Mouse (Mus musculus): ENCODE data around the gene Lrrc38. TPM values are rescaled to one million over a fixed set of nuclear protein-coding genes. Genes with fewer than 3 reads are reported as not detected.

The Lrrc38 gene
- polyA plus RNA-seq, 1 experiment from 2014 or later: 0.40 TPM

DNA sequence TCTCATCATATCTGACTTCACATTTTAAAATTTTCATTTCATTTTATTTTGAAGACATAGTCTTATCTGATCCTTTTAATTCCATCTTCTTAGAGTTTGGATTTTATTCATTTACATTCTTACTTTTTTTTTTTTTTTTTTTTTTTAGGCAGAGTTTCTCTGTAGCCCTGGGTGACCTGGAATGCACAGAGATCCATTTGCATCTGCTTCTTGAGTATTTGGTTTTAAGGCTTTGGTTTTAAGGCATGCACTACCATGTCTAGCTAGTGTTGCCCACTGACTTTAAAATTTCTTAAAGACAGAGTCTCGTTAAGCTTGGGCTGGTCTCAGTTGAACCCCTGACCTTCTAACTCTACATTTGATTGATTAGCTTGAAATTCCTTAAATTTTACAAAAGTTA is 64.1 kb downstream of the Lrrc38 start:
- no peak overlapping the region for H3K4me3 ChIP-seq (ENCODE audit: low read depth, low read length)
- peaks cover 5% of the 10 kb centered on the region for H3K4me1 ChIP-seq (ENCODE audit: control insufficient read depth, insufficient read depth, low read length)
- H3K27ac ChIP-seq (ENCODE audit: low read length): no peak overlapping the region
- H3K9me3 ChIP-seq (replicated peaks; ENCODE audit: control insufficient read depth, low read length, poor library complexity, severe bottlenecking): no peaks in the 10 kb centered on the region
- WGBS: 98% methylated on average over 1 of the region's 1 CpGs
- H3K9ac ChIP-seq (ENCODE audit: low read depth, low read length): no peak overlapping the region
- ATAC-seq: no peak
- H3K27me3 ChIP-seq (ENCODE audit: control insufficient read depth, insufficient read depth, low read depth, low read length): no peaks in the 10 kb centered on the region
- H3K36me3 ChIP-seq (ENCODE audit: control insufficient read depth, insufficient read depth, low read length): peaks cover 33% of the 10 kb centered on the region
- no peak overlapping the region for H3K4me2 ChIP-seq (ENCODE audit: low read length)

GRCm38 (mm10) chr4:143414121-143414520 is 64.6 kb downstream of the Lrrc38 start:
- Histone ChIP-seq H3K9me3 (replicated peaks; ENCODE audit: control insufficient read depth, low read length, poor library complexity, severe bottlenecking) (no peaks in the 10 kb centered on the region), H3K27ac (ENCODE audit: low read length) (no peak overlapping the region), H3K4me2 (ENCODE audit: low read length) (no peak overlapping the region), H3K27me3 (ENCODE audit: control insufficient read depth, insufficient read depth, low read depth, low read length) (no peaks in the 10 kb centered on the region), H3K9ac (ENCODE audit: low read depth, low read length) (no peak overlapping the region), H3K36me3 (ENCODE audit: control insufficient read depth, insufficient read depth, low read length) (peaks cover 38% of the 10 kb centered on the region), H3K4me3 (ENCODE audit: low read depth, low read length) (no peak overlapping the region), H3K4me1 (ENCODE audit: control insufficient read depth, insufficient read depth, low read length) (peaks cover 5% of the 10 kb centered on the region)
- WGBS: 96% methylated on average over 3 of the region's 3 CpGs
- ATAC-seq: no peak

Other genes with a start within 250 kb of the Lrrc38 start
- gene Prdm2, start 136.8 kb upstream of the Lrrc38 start, polyA plus RNA-seq (2015; fragmentation: Nextera tagmentation; extraction: Ambion mirVana): 13.4 and 16.0 TPM in 2 replicates
- gene Pdpn, start 50.2 kb upstream of the Lrrc38 start, polyA plus RNA-seq (2015; fragmentation: Nextera tagmentation; extraction: Ambion mirVana): 36.1 and 40.2 TPM in 2 replicates
- not detected in 2 replicates for gene Pramel1, start 44.7 kb downstream of the Lrrc38 start, polyA plus RNA-seq (2015; fragmentation: Nextera tagmentation; extraction: Ambion mirVana)
- gene Pramef8, start 62.7 kb downstream of the Lrrc38 start, polyA plus RNA-seq (2015; fragmentation: Nextera tagmentation; extraction: Ambion mirVana): 25.2 and 27.0 TPM in 2 replicates
- gene Oog4, start 100.6 kb downstream of the Lrrc38 start, polyA plus RNA-seq (2015; fragmentation: Nextera tagmentation; extraction: Ambion mirVana): not detected in 2 replicates
- not detected in 2 replicates for gene Gm13043, start 161.6 kb downstream of the Lrrc38 start, polyA plus RNA-seq (2015; fragmentation: Nextera tagmentation; extraction: Ambion mirVana)
- gene Gm13040, start 186.2 kb downstream of the Lrrc38 start, polyA plus RNA-seq (2015; fragmentation: Nextera tagmentation; extraction: Ambion mirVana): not detected in 2 replicates
- not detected in 2 replicates for gene BC080695, start 201.9 kb downstream of the Lrrc38 start, polyA plus RNA-seq (2015; fragmentation: Nextera tagmentation; extraction: Ambion mirVana)
- not detected in 2 replicates for gene Gm13057, start 202.0 kb downstream of the Lrrc38 start, polyA plus RNA-seq (2015; fragmentation: Nextera tagmentation; extraction: Ambion mirVana)